ENCODE assay signal across 8 mouse cellular contexts in genomic region chr10:80805925-80806324, GRCm38 (mm10). TPM values are rescaled to one million over a fixed set of nuclear protein-coding genes. Genes with fewer than 3 reads are reported as not detected.
DNase-seq lines count a peak whose midpoint lies in the region; ATAC-seq and TF ChIP-seq lines count a peak whose summit lies in the region.

No protein-coding gene starts in this region.

- no peak overlapping the region for H3K4me2 ChIP-seq in midbrain, embryonic 15.5 days
- no peak overlapping the region for H3K4me2 ChIP-seq in hindbrain, postnatal 0 days (ENCODE audit: low read depth, low read length)
- H3K4me2 ChIP-seq in midbrain, embryonic 11.5 days, result no peak overlapping the region

- H3K27me3 ChIP-seq in midbrain, embryonic 10.5 days (ENCODE audit: low read depth, poor library complexity, severe bottlenecking), result peaks cover 61% of the 10 kb centered on the region
- peaks cover 31% of the 10 kb centered on the region for H3K27me3 ChIP-seq in midbrain, embryonic 15.5 days (replicated peaks)
- peaks cover 5% of the 10 kb centered on the region; the same call in 1 of the 2 replicates for H3K27me3 ChIP-seq in hindbrain, postnatal 0 days (ENCODE audit: insufficient read depth, low read length)
- H3K27me3 ChIP-seq in midbrain, embryonic 11.5 days (ENCODE audit: control insufficient read depth, insufficient read depth, low read length), result peaks cover 30% of the 10 kb centered on the region

- no peak overlapping the region for H3K27ac ChIP-seq in midbrain, embryonic 10.5 days (replicated peaks)
- H3K27ac ChIP-seq in midbrain, embryonic 15.5 days, result no peak overlapping the region
- no peak overlapping the region for H3K27ac ChIP-seq in hindbrain, postnatal 0 days
- no peak overlapping the region for H3K27ac ChIP-seq in midbrain, embryonic 11.5 days (ENCODE audit: low read depth, low read length)

- H3K9me3 ChIP-seq in midbrain, embryonic 10.5 days (replicated peaks), result no peaks in the 10 kb centered on the region
- no peaks in the 10 kb centered on the region for H3K9me3 ChIP-seq in midbrain, embryonic 15.5 days
- no peaks in the 10 kb centered on the region for H3K9me3 ChIP-seq in hindbrain, postnatal 0 days (ENCODE audit: low read length)
- H3K9me3 ChIP-seq in midbrain, embryonic 11.5 days (ENCODE audit: control insufficient read depth, low read length), result no peaks in the 10 kb centered on the region

- peak; percentile 83 for DNase-seq in midbrain, embryonic 10.5 days (ENCODE audit: low spot score)
- DNase-seq in cerebellum, adult 9-11 months, result peak; percentile 87
- DNase-seq in hindbrain, postnatal 0 days (ENCODE audit: low spot score), result peak; percentile 76
- peak; percentile 85 for DNase-seq in left cerebral cortex, postnatal 4 days
- DNase-seq in midbrain, embryonic 11.5 days (ENCODE audit: low spot score, missing footprints), result peak; percentile 97
- peak; percentile 47 to 77 for DNase-seq in spleen, adult 18-20 months

- H3K4me3 ChIP-seq in midbrain, embryonic 10.5 days, result peak overlapping the region; percentile 67
- no peak overlapping the region for H3K4me3 ChIP-seq in midbrain, embryonic 15.5 days
- no peak overlapping the region for H3K4me3 ChIP-seq in hindbrain, postnatal 0 days (ENCODE audit: low read length)
- no peak overlapping the region for H3K4me3 ChIP-seq in midbrain, embryonic 11.5 days (ENCODE audit: low read depth, low read length)

- ATAC-seq in midbrain, embryonic 15.5 days (replicated peaks), result no peak
- peak; percentile 35; the same call in 1 of the 2 replicates for ATAC-seq in frontal cortex, adult (ENCODE audit: low TSS enrichment)
- ATAC-seq in hindbrain, postnatal 0 days, result peak; percentile 34
- peak; percentile 49 for ATAC-seq in midbrain, embryonic 11.5 days (ENCODE audit: low FRiP score)

- WGBS in midbrain, embryonic 10.5 days, result 17% methylated on average over 3 of the region's 3 CpGs
- 13% methylated on average over 3 of the region's 3 CpGs for WGBS in midbrain, embryonic 15.5 days
- WGBS in hindbrain, postnatal 0 days, result 12% methylated on average over 3 of the region's 3 CpGs
- WGBS in midbrain, embryonic 11.5 days, result 26% methylated on average over 3 of the region's 3 CpGs

- H3K4me1 ChIP-seq in midbrain, embryonic 10.5 days, result peaks cover 57% of the 10 kb centered on the region
- peaks cover 37% of the 10 kb centered on the region for H3K4me1 ChIP-seq in midbrain, embryonic 15.5 days
- H3K4me1 ChIP-seq in hindbrain, postnatal 0 days (ENCODE audit: insufficient read depth, low read length), result peaks cover 21% of the 10 kb centered on the region
- peaks cover 25% of the 10 kb centered on the region for H3K4me1 ChIP-seq in midbrain, embryonic 11.5 days (ENCODE audit: control insufficient read depth, insufficient read depth, low read length)

- H3K9ac ChIP-seq in midbrain, embryonic 15.5 days, result no peak overlapping the region
- peak overlapping the region; percentile 79; the same call in 1 of the 2 replicates for H3K9ac ChIP-seq in hindbrain, postnatal 0 days (replicated peaks; ENCODE audit: low read length)
- H3K9ac ChIP-seq in midbrain, embryonic 11.5 days (ENCODE audit: low read length), result no peak overlapping the region

- H3K36me3 ChIP-seq in midbrain, embryonic 10.5 days, result peaks cover 49% of the 10 kb centered on the region
- H3K36me3 ChIP-seq in midbrain, embryonic 15.5 days (replicated peaks), result peaks cover 34% of the 10 kb centered on the region
- H3K36me3 ChIP-seq in hindbrain, postnatal 0 days (ENCODE audit: insufficient read depth, low read length), result peaks cover 36% of the 10 kb centered on the region
- peaks cover 28% of the 10 kb centered on the region for H3K36me3 ChIP-seq in midbrain, embryonic 11.5 days (ENCODE audit: control insufficient read depth, insufficient read depth, low read length)

- intact Hi-C loops in left cerebral cortex, postnatal 4 days (cut with DNase I), result no loop called here

- peak; percentile 84 for TF ChIP-seq CTCF in hindbrain, postnatal 0 days (IDR thresholded peaks at IDR 0.05; ENCODE audit: low read depth)

RNA-seq across cellular contexts. Expression of gene Amh, which starts 0.9 kb away (rescaled TPM):
- polyA plus RNA-seq in midbrain, embryonic 10.5 days (2016; fragmentation: Nextera tagmentation; extraction: Ambion mirVana), result 0.07 TPM in 1 of 2 replicates, not detected in the other
- 0.10 TPM in 2 replicates for polyA plus RNA-seq in midbrain, embryonic 15.5 days (2015; fragmentation: Nextera tagmentation; extraction: Ambion mirVana)
- 0.47 and 2.6 TPM in 2 replicates for total RNA-seq in hindbrain, postnatal 0 days (2014; rRNA removed)
- 0.24 TPM in 1 of 2 replicates, not detected in the other for polyA plus RNA-seq in hindbrain, postnatal 0 days (2015; fragmentation: Nextera tagmentation; extraction: Ambion mirVana)
- total RNA-seq in left cerebral cortex, postnatal 4 days (2021), result 1 to 10 TPM; 1.9 to 2.2 TPM
- not detected in 2 replicates for polyA plus RNA-seq in midbrain, embryonic 11.5 days (2014; fragmentation: Nextera tagmentation; extraction: Ambion mirVana)

RNA-seq across cellular contexts. Expression of gene Jsrp1, which starts 7.4 kb away (rescaled TPM):
- polyA plus RNA-seq in midbrain, embryonic 10.5 days (2016; fragmentation: Nextera tagmentation; extraction: Ambion mirVana), result 0.44 and 0.71 TPM in 2 replicates
- polyA plus RNA-seq in midbrain, embryonic 15.5 days (2015; fragmentation: Nextera tagmentation; extraction: Ambion mirVana), result 0.59 and 1.0 TPM in 2 replicates
- 0.22 TPM in 1 of 2 replicates, not detected in the other for total RNA-seq in hindbrain, postnatal 0 days (2014; rRNA removed)
- 1.4 and 1.6 TPM in 2 replicates for polyA plus RNA-seq in hindbrain, postnatal 0 days (2015; fragmentation: Nextera tagmentation; extraction: Ambion mirVana)
- under 1 TPM; 0.54 to 0.64 TPM for total RNA-seq in left cerebral cortex, postnatal 4 days (2021)
- polyA plus RNA-seq in midbrain, embryonic 11.5 days (2014; fragmentation: Nextera tagmentation; extraction: Ambion mirVana), result 0.38 and 0.80 TPM in 2 replicates

RNA-seq across cellular contexts. Expression of gene Plekhj1, which starts 7.5 kb away (rescaled TPM):
- polyA plus RNA-seq in midbrain, embryonic 10.5 days (2016; fragmentation: Nextera tagmentation; extraction: Ambion mirVana), result 184 and 191 TPM in 2 replicates
- polyA plus RNA-seq in midbrain, embryonic 15.5 days (2015; fragmentation: Nextera tagmentation; extraction: Ambion mirVana), result 130 and 147 TPM in 2 replicates
- 74.4 and 82.3 TPM in 2 replicates for total RNA-seq in hindbrain, postnatal 0 days (2014; rRNA removed)
- 99.4 and 103 TPM in 2 replicates for polyA plus RNA-seq in hindbrain, postnatal 0 days (2015; fragmentation: Nextera tagmentation; extraction: Ambion mirVana)
- total RNA-seq in left cerebral cortex, postnatal 4 days (2021), result 10 to 100 TPM; 73.2 to 86.2 TPM
- 138 and 151 TPM in 2 replicates for polyA plus RNA-seq in midbrain, embryonic 11.5 days (2014; fragmentation: Nextera tagmentation; extraction: Ambion mirVana)

RNA-seq across cellular contexts. Expression of gene Sf3a2, which starts 7.9 kb away (rescaled TPM):
- polyA plus RNA-seq in midbrain, embryonic 10.5 days (2016; fragmentation: Nextera tagmentation; extraction: Ambion mirVana), result 108 and 112 TPM in 2 replicates
- polyA plus RNA-seq in midbrain, embryonic 15.5 days (2015; fragmentation: Nextera tagmentation; extraction: Ambion mirVana), result 60.3 and 62.6 TPM in 2 replicates
- total RNA-seq in hindbrain, postnatal 0 days (2014; rRNA removed), result 14.2 and 22.0 TPM in 2 replicates
- polyA plus RNA-seq in hindbrain, postnatal 0 days (2015; fragmentation: Nextera tagmentation; extraction: Ambion mirVana), result 48.7 and 53.2 TPM in 2 replicates
- 10 to 100 TPM; 58.0 to 58.2 TPM for total RNA-seq in left cerebral cortex, postnatal 4 days (2021)
- 92.2 and 104 TPM in 2 replicates for polyA plus RNA-seq in midbrain, embryonic 11.5 days (2014; fragmentation: Nextera tagmentation; extraction: Ambion mirVana)

RNA-seq across cellular contexts. Expression of gene Oaz1, which starts 20.5 kb away (rescaled TPM):
- polyA plus RNA-seq in midbrain, embryonic 10.5 days (2016; fragmentation: Nextera tagmentation; extraction: Ambion mirVana), result 2,246 and 2,347 TPM in 2 replicates
- 1,243 and 1,388 TPM in 2 replicates for polyA plus RNA-seq in midbrain, embryonic 15.5 days (2015; fragmentation: Nextera tagmentation; extraction: Ambion mirVana)
- 1,128 and 1,180 TPM in 2 replicates for total RNA-seq in hindbrain, postnatal 0 days (2014; rRNA removed)
- polyA plus RNA-seq in hindbrain, postnatal 0 days (2015; fragmentation: Nextera tagmentation; extraction: Ambion mirVana), result 1,097 and 1,185 TPM in 2 replicates
- 100 to 1,000 TPM; 393 to 396 TPM for total RNA-seq in left cerebral cortex, postnatal 4 days (2021)
- polyA plus RNA-seq in midbrain, embryonic 11.5 days (2014; fragmentation: Nextera tagmentation; extraction: Ambion mirVana), result 1,723 and 1,824 TPM in 2 replicates
